Mouse (Mus musculus) erythroblast, adult 5-6 weeks (primary cell): ENCODE results near the gene Gm20388. TPM values are rescaled to one million over a fixed set of nuclear protein-coding genes. Genes with fewer than 3 reads are reported as not detected.

Experiments
- ATAC-seq: replicated peaks from 2 replicates; pipeline ENCODE4 v1.8.0; 2016; ENCODE audit warnings: moderate number of reproducible peaks, mild to moderate bottlenecking, moderate TSS enrichment, inconsistent platforms; ENCODE audit not compliant: poor library complexity, low FRiP score, severe bottlenecking
- total RNA-seq, 2 experiments: library from RNA; stranded (forward) in 1 of 2; stranded (reverse) in 1 of 2; fragments of 150-400 nt in 1 of 2; fragments of 200-764, 138-1000 nt in 1 of 2; gene quantifications; 2 replicates each; pipeline versions ENCODE4 v1.2.3 to v1.2.4; 2015 to 2017; ENCODE audit warnings: low replicate concordance in 2 of 2

The Gm20388 gene
- total RNA-seq, 2 experiments from 2014 or later, result 2.9 to 7.8 TPM

DNA sequence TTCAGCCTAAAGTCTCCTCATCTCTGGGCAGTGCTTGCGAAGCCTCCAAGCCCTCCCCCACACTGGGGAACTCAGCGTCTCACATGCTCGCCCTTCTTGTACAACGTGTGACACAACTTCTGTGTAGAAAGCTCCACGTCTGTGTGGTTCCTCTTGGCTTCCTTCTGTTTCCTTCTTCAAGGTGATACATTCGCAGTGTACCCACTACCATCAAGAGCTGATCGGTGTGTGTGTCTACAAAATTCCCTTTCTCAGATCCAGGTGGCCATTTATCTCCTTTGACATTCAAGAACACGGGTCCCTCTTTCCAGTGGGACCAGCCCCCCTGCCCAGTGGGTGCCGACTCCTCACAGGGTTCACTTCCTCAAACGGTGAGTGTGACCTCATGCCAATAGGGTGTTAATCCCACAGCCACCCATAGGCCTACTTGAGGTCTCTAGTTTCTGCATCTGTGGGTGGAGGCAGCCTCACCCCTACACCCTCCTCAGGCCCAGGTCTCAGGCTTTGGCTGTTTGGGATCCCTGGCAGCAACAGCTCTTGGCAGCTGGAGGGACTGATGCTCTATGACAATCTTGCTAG is 2519.5 kb downstream of the Gm20388 start:
- ATAC-seq, result no peak

DNA sequence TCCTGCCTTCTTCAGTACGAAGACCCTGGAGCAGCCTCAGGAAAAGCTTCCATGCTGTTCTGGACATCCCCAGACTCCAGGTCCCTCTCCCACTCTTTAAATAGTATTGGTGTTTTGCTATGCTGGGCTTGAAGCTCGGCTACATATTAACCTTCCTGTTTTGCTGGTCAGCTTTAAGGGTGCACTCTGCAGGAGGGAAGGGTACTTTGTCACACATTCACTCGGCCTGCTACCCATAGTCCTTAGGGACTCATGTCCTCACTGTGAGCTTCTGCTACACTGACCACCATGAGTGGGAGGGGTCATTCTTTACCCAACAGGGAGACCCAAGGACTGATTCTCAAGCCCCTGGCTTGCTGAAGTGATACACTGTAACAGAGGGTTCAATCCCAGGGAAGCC is 2520.0 kb downstream of the Gm20388 start:
- no peak for ATAC-seq

DNA sequence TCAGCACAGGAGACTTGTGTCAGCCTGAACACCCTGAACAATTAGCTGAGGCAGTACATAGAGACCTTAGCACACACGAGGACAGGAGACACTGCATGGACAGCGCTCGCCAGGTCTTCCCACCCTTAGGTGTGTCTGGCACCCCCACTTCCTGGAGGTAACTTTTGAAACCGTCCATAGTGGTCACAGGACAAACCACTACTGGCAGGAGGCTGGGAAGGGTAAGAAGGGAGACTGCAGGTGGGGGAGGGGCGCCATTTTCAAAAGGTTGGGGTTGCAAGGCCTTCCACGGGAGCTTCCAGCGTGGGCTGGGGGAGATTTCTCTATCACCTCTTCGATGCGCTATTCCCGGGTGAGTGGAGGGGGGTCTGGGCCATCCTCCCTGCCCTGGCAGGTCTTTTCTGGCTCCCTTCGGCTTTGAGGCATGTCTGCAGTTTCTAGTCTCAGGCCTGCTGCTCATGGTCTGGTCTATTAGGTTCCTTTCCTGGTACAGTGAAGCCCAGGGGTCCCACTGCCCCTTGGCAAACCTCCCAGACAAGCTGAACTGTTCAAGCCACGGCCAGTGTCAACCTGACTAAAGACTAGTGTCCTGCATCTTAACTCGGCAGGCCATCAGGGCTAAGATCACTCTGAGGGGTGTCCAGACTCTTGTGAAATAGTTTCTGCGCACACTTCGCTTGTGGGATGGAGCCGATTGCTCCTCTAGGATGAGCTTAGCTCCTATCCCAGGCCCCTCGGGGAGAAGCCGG is 2521.2 kb downstream of the Gm20388 start:
- no peak for ATAC-seq

- ATAC-seq, result no peak
Measured at GRCm38 (mm10) chr8:122432443-122433268, 2522.0 kb downstream of the Gm20388 start, which contains the start of gene Cyba. Gene Cyba, minus strand, starts transcription at chr8:122432930.

- no peak for ATAC-seq
Measured at GRCm38 (mm10) chr8:122433269-122433905, 2522.7 kb downstream of the Gm20388 start.

- no peak for ATAC-seq
Measured at GRCm38 (mm10) chr8:122435375-122435774, 2524.7 kb downstream of the Gm20388 start.

DNA sequence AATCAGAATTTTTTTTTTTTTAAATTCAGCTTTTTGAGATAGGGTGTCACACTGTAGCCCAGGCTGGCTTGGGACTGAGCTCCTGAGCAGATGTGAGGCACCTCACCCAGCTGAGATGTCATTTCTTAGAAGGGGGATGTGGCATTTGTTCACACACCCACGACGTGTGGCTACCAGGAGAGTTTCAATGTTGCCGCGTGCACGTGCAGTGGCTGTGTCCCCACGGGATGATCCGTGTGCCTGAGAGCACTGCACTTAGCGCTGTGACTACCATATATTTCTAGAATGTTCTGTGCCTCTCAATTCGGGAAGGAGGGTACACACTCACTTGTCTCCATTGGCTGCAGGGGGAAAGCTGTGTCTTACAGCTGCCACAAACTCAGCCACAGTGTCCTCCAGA is 2525.5 kb downstream of the Gm20388 start:
- no peak for ATAC-seq

- ATAC-seq, result no peak
Measured at GRCm38 (mm10) chr8:122436586-122437125, 2526.0 kb downstream of the Gm20388 start.

- no peak for ATAC-seq
Measured at GRCm38 (mm10) chr8:122437708-122438331, 2527.2 kb downstream of the Gm20388 start.

DNA sequence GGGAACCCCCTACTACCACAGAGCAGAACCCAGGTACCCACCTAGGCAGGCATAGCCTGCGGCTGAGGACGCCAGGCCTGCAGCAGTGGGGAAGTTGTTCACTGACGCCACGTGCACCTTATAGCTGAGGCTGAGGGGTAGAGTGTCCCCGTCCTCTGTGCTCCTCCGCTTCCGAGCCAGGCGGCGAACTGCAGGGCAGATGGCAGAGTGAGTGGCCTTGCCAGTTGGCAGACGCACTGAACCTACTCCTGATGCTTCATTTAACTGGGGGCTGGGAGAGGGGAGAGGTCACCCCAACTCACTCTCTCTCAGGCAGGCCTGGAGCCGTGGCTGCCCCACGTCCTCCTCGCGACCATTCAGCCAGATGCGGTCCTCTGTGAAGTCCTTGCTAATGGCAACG is 2528.7 kb downstream of the Gm20388 start:
- ATAC-seq, result no peak

- ATAC-seq, result no peak
Measured at GRCm38 (mm10) chr8:122441326-122441725, 2530.7 kb downstream of the Gm20388 start.

DNA sequence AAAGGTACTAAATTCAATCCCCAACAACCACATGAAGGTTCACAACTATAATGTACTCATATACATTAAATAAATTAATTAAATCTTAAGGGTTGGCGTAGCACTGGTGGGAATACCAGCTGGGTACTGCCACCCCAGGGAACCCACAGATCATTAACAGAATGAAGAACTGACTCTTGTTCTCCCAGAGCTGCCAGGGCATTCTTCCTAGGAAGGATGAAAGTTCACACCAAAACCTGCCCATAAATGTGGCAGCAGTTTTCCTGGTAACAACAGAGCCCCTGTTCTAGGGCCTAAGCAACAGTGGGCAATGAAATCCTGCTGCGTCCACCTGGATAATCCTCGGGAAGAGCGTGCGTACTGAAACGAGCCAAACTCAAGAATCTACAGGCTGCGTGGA is 2531.7 kb downstream of the Gm20388 start:
- no peak for ATAC-seq

- ATAC-seq, result peak; percentile 1; the same call in 1 of the 2 replicates
Measured at GRCm38 (mm10) chr8:122442781-122443180, 2532.1 kb downstream of the Gm20388 start.

DNA sequence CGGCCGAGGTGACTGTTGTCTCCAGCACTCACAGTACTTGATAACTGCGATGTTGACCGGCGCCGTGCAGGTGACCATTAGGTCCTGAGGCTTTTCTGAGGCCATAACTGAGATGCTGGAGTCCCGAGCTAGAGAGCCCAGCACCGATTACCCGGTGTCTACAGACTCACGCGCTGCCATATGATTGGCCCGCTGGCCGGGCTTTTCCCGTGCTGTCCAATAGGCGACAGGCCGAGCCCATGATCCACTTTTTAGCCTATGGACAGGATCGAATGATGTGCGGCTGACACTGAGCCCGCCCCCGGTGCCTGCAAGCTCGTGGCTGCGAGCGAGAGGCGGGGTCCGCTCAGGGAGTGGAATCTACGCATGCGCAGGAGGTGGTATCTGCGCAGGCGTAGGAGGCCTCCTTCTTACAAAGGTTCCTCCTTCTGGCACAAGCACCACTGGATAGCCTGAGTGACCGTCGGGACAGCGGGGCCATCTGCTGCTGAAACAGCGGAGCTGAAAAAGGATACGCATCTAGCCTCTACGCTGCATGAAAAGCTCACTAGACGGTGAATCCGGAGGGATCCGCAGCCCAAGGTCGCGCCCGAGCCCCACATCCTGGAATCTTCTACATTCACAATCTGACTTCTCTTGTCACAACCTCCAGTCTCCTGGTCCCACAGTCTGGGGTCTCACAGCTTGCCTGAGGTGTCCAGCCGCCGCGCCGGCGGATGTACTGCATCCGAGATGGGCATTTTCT is 2532.8 kb downstream of the Gm20388 start, which contains the start of gene Mvd:
Mvd (minus strand) TSS at position 161 of the 745 bp plus-strand sequence.
- peak; percentile 91 for ATAC-seq

DNA sequence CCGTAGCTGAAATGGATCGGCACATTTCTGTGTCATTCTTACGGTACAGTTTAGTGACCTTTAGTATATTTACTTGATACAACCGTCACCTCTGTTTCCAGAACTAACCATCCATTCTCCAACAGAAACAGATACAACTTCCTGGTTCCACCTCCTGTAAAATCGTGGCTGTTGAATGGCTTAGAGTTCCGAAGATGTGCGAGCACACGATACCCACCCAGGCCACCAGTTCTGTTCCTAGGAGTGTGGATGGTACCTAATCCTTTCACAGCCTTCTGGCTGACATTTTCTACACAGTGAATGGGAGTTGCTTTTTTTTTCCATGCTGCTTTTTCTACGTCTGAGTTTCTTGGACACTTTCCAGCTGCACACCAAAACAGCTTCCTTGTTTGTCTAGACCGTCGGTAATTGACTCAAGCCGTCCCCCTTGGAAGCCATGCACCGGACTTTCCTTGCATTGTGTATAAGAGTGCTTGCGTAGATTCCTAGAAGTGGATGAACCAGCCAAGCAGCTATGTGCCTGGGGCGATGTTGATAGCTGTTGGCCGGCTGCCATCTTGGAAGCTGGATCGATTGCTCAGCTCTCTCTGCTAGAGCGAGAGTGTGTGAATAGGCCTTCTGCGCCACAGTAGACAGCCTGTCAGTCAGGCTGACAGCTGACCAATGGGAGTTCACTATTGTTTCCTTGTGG is 2533.6 kb downstream of the Gm20388 start:
- ATAC-seq, result peak; percentile 67

- ATAC-seq, result no peak
Measured at GRCm38 (mm10) chr8:122445203-122445602, 2534.6 kb downstream of the Gm20388 start.

- ATAC-seq, result no peak
Measured at GRCm38 (mm10) chr8:122451161-122451703, 2540.6 kb downstream of the Gm20388 start.

DNA sequence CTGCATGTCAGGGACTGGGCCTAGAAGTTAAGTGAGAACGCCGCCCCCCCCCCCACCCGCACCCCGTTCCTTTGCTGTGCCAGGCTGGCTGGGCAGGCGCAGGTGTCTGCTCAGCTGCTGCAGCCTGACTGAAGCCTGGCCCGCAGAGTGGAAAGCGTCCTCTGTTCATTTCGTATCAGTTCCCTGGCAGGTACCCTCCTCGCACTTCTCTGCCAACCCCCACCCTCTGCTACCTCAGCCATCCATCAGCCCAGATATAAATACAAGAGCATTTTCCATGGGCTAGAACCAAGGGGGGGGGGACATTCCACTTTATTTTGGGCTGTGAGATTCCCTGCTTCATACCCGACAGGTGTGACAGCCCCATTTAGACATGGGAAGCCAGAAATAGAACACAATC is 2541.5 kb downstream of the Gm20388 start:
- ATAC-seq, result no peak
